Mouse (Mus musculus): ENCODE data around the gene Rnf128.

Gene Rnf128

DNA sequence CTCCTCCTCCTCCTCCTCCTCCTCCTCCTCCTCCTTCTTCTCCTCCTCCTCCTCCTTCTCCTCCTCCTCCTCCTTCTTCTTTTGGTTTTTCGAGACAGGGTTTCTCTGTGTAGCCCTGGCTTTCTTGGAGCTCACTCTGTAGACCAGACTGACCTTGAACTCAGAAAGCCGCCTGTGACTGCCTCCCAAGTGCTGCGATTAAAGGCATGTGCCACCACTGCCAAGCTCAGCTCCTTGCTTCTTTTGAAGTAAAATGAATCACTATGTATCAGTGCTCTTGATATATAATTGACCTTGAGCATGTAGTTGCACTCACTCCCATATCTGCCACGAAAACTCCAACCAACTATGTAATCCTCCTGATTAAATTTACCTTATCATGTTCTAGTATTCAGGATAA lies 59.0 kb downstream of the Rnf128 start:
- no peak for DNase-seq (ENCODE audit: low read depth)

DNA sequence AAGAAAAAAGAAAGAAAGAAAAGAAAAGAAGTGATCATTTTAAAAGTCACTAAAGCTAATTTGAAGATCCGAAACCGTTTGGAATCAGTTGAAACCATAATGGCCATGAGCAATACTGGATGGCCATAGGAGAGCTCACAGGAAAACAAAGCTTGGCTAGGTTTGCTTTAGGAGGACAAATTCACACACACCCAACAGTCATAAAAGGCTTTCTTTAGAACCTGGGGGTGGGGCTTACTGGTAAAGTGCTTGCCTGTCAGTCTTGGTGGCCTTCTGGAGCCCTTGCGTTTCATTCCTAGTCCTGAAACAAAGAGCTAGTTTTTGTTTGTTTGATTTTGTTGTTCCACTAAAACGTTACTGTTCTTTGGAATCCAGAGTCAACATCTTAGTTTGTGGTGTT lies 71.6 kb downstream of the Rnf128 start:
- DNase-seq (ENCODE audit: low read depth), result no peak

DNA sequence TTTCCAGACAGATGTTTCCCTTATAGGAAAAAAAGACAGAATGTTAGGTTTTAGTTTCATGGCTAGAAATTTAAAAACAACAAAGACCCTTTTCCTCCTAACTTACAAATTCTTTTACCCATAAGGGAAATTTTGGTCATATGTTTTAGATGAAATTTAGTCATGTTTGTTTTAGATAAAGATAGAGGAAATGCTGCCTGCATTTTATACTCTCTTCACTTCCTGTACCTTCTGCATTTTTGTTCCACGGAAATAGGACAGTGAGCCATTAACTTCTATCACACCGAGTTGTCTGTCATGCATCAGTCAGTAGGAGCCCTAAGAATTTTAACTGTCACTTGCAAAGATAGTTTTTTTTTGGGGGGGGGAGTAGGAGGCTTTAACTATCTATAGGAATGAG lies 76.6 kb downstream of the Rnf128 start:
- no peak for DNase-seq (ENCODE audit: low read depth)

DNA sequence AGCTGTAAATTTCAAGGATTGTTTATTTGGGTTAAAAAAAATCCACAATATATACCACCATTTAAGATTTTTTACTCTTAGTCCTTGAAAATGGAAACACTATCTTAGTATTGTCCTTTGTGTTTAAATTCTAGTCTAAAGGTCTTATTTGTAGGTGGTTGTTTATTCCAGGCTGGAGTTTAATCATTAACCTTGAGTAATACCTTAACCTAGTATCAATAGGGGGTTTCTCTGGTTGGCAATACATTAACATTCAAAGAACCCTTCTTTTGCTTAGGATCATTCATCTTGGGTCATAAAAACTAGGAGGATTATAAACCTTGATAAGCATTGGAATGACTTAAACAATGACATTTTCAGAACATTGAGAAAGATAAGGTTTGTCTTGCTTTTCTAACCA lies 77.3 kb downstream of the Rnf128 start:
- DNase-seq (ENCODE audit: low read depth), result no peak

DNA sequence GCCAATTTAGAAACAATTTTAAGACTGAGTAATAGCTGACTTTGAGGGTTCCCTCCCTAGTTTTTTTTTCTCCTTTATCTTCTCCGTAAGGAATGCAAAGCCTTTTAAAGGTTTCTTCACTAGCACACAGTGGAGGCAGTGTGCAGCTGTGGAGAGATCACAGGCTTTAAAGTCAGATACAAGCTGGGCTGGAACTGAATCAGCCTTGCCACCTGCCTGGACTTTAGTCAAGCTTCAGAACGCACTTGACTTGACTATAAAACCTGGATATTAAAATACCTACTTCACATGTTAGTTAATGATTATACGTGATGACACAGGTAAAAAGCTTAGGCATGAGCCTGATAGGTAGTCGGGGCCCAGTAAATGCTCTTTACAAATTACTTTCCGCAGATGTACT lies 89.1 kb downstream of the Rnf128 start:
- no peak for DNase-seq (ENCODE audit: low read depth)

DNA sequence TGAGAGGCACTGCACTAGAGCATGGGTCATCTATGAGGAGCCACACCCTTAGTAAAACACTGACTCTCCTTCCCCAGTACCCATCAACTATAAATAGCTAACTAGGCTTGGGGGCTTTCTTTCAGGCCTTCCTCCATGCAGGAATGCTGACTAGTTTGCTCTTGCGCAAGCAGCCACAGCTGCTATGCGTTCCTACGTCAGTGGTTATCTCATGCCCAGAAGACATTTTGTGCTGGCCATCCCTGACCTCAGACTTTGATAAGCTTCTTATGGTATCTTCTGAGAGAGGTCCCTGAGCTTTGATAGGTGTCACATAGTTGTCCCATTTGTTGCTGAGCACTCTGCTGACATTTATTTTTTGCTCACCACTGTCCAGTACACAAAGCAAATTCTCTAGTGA lies 90.2 kb downstream of the Rnf128 start:
- DNase-seq (ENCODE audit: low read depth), result peak; percentile 13

DNA sequence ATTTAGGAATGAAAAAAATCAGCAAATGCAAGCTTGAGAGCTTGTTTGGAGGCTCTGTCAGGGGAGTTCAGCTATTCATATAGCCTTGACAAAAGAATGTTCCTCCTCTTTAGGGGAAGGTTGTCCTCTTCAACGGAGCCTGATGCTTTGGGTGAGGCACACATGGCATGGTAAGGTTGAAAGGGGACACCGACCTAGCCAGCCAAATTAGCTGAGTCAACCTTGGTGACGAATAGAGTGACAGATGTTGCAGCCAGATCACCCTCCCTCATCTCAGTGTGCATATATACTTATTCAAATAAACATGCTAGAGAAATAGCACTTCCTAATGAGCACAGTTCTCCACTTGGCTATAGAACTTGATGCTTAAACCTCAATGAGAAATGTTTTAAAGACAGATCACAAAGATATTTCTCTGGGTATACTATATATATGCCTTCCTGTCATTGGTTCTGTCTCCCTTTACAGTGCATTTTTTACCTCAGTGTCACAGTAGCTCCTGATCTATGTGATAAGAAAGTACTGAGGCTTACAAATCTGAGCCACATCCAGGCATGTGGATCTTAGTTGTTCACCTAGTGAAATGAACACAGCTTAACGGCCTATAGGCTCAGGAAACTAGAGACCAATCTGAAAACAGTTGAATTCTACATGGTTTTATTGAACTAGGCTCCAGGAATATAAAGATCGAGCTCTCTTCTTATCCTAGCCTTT lies 91.4 kb downstream of the Rnf128 start:
- no peak for DNase-seq (ENCODE audit: low read depth)

DNA sequence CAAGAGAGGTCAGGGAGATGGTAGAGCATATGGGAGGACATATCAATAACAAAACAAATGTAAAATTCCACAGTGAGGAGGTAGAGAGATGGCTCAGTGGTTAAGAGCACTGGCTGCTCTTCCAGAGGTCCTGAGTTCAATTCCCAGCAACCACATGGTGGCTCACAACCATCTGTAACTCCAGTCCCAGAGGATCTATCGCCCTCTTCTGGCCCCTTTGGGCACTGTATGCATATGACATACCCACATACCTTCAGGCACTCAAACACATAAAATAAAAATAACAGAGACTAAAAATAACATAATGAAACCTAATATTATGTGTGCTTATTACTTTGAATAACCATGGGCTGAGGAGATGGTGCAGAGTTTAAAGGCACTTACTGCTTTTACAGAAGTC lies 99.0 kb downstream of the Rnf128 start:
- DNase-seq (ENCODE audit: low read depth), result no peak

DNA sequence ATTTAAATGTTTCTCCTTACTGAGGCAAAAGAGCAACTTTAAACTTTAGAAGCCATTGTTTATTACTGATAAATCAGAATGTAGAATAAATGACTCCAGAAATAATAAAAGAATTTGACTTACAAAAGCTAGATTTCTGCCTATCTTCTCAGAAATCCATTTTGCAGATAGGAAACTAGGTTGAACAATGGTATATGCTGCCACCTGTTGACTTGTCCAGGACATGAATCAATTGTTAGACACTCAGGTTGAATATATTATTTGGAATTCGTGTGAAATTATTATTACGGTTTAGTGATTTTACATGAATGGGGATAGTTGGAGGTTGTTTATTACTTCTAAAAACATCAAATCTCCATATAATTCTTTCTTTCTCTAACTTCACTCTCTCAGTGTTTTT lies 102.7 kb downstream of the Rnf128 start:
- peak; percentile 60 for DNase-seq (ENCODE audit: low read depth)

DNA sequence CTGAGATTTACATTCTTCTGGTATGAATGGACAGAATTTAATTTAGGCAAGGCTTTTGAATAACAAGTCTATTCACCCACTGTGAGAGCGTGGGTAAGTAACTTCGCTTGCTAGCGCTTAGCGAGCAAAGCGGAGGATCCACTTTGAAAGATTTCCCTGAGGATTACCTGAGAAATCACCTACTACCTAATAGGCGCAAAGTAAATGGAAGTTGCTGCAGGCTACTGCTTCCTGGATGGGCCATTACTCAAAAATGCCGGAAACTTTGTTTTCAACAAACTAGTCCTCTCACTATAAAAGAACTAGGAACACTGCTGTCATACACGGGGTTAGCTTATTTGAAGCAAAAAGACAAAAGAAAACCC lies 121.3 kb downstream of the Rnf128 start:
- no peak for DNase-seq (ENCODE audit: low read depth)

DNA sequence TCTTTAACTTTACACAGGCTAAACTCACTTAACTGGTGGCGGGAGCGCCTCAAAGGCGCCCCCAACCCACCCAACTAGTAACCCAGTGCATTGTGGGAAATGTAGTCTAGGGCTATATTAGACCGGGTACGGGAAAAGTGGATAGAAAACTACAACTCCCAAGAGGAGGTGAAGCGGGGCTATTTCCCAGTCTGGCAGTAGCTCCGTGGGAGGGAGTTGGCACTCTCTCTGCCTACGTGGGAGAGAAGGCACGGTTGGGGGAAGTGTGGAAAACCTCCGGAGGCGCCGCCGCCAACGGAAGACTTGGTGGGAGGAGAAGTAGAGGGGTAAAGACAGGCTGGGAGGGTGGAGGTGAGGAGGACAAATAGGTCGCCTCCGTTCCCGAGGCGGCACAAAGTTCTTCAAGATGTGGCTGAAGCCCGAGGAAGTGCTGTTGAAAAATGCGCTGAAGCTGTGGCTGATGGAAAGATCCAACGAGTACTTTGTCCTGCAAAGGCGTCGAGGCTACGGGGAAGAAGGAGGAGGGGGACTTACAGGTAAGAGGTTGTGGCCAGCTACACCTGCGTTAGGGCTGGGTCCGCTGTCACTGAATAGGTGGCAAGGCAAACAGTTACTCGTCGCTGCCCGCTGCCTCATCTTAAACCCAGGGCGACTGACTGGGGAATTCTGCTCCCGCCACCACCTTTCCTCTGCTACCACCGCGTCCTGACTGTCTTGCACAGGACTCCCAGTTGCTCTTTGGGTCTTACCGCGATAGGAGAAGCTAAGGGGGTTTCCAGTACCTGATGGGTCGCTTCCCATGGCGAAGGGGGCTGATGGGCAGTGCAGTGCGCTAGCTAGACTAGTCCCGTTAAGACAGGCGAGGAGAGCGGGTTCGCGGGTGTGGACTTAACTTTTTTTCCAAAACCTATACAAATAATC lies 121.9 kb downstream of the Rnf128 start, which contains the start of gene Tbc1d8b:
Tbc1d8b (plus strand) TSS at position 222 of the 921 bp plus-strand sequence.
- DNase-seq (ENCODE audit: low read depth), result peak; percentile 91

DNA sequence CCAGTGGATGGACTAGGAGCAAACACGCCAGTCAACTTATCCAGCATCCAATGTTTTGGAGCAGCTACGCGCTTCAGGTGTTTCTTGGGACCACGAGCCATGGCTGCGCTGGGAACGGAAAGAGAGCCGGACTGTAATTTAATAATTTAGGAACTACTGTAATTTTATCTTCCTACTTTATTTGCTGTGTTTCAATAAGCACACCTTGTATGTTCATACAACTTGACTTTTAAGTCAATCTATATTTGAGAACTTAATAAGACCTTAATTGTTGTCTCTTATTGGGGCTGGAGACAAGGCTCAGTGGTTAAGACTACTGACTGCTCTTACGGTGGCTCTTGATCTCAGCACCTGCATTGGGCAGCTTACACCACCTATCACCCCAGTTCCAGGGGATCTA lies 151.3 kb downstream of the Rnf128 start, which contains the start of gene Gm15013:
Gm15013 (minus strand) TSS at position 101 of the 400 bp plus-strand sequence.
- no peak for DNase-seq (ENCODE audit: low read depth)

DNA sequence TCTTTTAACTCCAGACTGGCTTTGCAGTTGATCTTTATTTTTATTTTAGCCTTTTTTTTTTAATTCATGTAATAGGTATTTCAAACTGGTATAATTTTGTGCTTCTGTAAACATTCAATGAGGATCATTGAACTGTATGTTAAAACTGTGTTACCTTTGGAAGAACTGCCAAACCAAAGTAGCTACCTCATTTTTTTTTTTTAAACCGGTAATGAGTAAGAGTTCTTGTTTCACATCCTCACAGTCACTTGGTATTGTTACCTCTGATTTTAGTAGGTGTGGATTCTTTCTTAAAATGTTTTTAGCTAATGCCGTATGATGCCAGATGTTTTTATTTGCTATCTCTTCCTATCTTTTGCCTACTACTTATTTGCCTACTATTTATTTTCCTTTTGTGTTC lies 159.2 kb downstream of the Rnf128 start:
- DNase-seq (ENCODE audit: low read depth), result no peak

All from NIH3T3 (cell line).